Mouse (Mus musculus) ES-Bruce4 (cell line): Measurements from ENCODE around the gene Spred3.

Experiments used
- CTCF ChIP-seq: IDR thresholded peaks from one replicate; pipeline ENCODE4 v1.8.1; 2011; ENCODE audit warnings: low read depth, low read length
- EP300 ChIP-seq: IDR thresholded peaks from 2 replicates; pipeline ENCODE4 v1.6.1; 2011; ENCODE audit warnings: low read depth, low read length; ENCODE audit not compliant: insufficient read depth
- POLR2A ChIP-seq: IDR thresholded peaks from one replicate; pipeline ENCODE4 v1.8.1; 2011; ENCODE audit warnings: low read length; ENCODE audit not compliant: insufficient read depth

- no peak for TF ChIP-seq CTCF
- TF ChIP-seq POLR2A, result no peak
- no peak for TF ChIP-seq EP300
Observed at GRCm38 (mm10) chr7:29180854-29181236, 10.6 kb upstream of the Spred3 start.
